Mouse (Mus musculus): ENCODE results near the gene Lsamp.

Lsamp gene

GRCm38 (mm10) chr16:42180473-42180872 lies 2196.3 kb downstream of the Lsamp start:
- DNase-seq (ENCODE audit: low read depth, low spot score), result no peak

GRCm38 (mm10) chr16:42189431-42190081 lies 2205.4 kb downstream of the Lsamp start:
- DNase-seq (ENCODE audit: low read depth, low spot score), result no peak

- DNase-seq (ENCODE audit: low read depth, low spot score), result peak; percentile 84
Measured at GRCm38 (mm10) chr16:42190114-42191045, 2206.2 kb downstream of the Lsamp start.

All from R1 (cell line).